Mouse (Mus musculus) G1E (cell line): ENCODE measurements around the gene Ctdspl.

Source experiments
- CTCF ChIP-seq: IDR thresholded peaks from 2 replicates; pipeline ENCODE4 v1.5.1; 2012; ENCODE audit warnings: low read depth, low read length, inconsistent platforms, mixed read lengths
- GATA1 ChIP-seq: IDR thresholded peaks from 2 replicates; pipeline ENCODE4 v1.6.1; 2012; ENCODE audit warnings: borderline replicate concordance, low read length, inconsistent platforms, mixed read lengths
- GATA2 ChIP-seq: IDR thresholded peaks from 2 replicates; pipeline ENCODE4 v1.6.1; 2012; ENCODE audit warnings: low read depth, low read length, inconsistent platforms, borderline replicate concordance
- TAL1 ChIP-seq: conservative IDR thresholded peaks from 2 replicates; pipeline ENCODE4 v1.6.1; 2012; ENCODE audit warnings: low read depth, low read length, inconsistent platforms, mixed read lengths

GRCm38 (mm10) chr9:119034069-119034468 lies 107.8 kb downstream of the Ctdspl start:
- TF ChIP-seq TAL1 (no peak), CTCF (no peak), GATA1 (no peak), GATA2 (no peak)
